13 mouse cellular contexts compared by ENCODE assay signal in genomic region chr11:90195756-90196520, GRCm38 (mm10). TPM values are rescaled to one million over a fixed set of nuclear protein-coding genes. Genes with fewer than 3 reads are reported as not detected.
DNase-seq lines count a peak whose midpoint lies in the region; ATAC-seq and TF ChIP-seq lines count a peak whose summit lies in the region.
"Had no signal": no experiment of that assay in that cellular context is flagged by ENCODE, and none has a peak within 500 bp of the region (broad histone marks: within the 10 kb centered on the region; RNA-seq: fewer than 3 reads in every experiment).

No protein-coding gene starts in this region.

- H3K27ac ChIP-seq in kidney, embryonic 14.5 days (ENCODE audit: low read depth, low read length): no peak overlapping the region
- no peak overlapping the region for H3K27ac ChIP-seq in midbrain, embryonic 14.5 days (replicated peaks; ENCODE audit: low read depth, low read length)
- no peak overlapping the region for H3K27ac ChIP-seq in midbrain, postnatal 0 days (ENCODE audit: low read depth, low read length)

- no peaks in the 10 kb centered on the region for H3K27me3 ChIP-seq in kidney, embryonic 14.5 days (ENCODE audit: control insufficient read depth, insufficient read depth, low read length)
- no peaks in the 10 kb centered on the region for H3K27me3 ChIP-seq in midbrain, embryonic 14.5 days (ENCODE audit: control insufficient read depth, insufficient read depth, low read length)
- no peaks in the 10 kb centered on the region for H3K27me3 ChIP-seq in midbrain, postnatal 0 days (ENCODE audit: insufficient read depth, low read length)
- H3K27me3 ChIP-seq in myocyte (ENCODE audit: control insufficient read depth, insufficient read depth, insufficient read length): no peaks in the 10 kb centered on the region

- no peak overlapping the region for H3K4me2 ChIP-seq in kidney, embryonic 14.5 days (replicated peaks; ENCODE audit: low read depth, low read length)
- H3K4me2 ChIP-seq in midbrain, embryonic 14.5 days (ENCODE audit: low read length): no peak overlapping the region
- no peak overlapping the region for H3K4me2 ChIP-seq in midbrain, postnatal 0 days (ENCODE audit: low read depth, low read length, poor library complexity, severe bottlenecking)
- H3K4me2 ChIP-seq in myocyte (ENCODE audit: low read depth): peak overlapping the region; percentile 69

- no peak overlapping the region for H3ac ChIP-seq in myocyte (ENCODE audit: control insufficient read depth, insufficient read length)

- H3K4me1 ChIP-seq in kidney, embryonic 14.5 days (ENCODE audit: control insufficient read depth, insufficient read depth, low read length): no peaks in the 10 kb centered on the region
- H3K4me1 ChIP-seq in midbrain, embryonic 14.5 days (ENCODE audit: control insufficient read depth, insufficient read depth, low read length): no peaks in the 10 kb centered on the region
- no peaks in the 10 kb centered on the region for H3K4me1 ChIP-seq in midbrain, postnatal 0 days (ENCODE audit: insufficient read depth, low read length)

- peak; percentile 67 for DNase-seq in adrenal gland, postnatal 10 days
- no peak for DNase-seq in adrenal gland, adult 8-10 months
- DNase-seq in kidney, postnatal 10 days: peak; percentile 30
- peak; percentile 34 for DNase-seq in midbrain, embryonic 14.5 days
- no peak for DNase-seq in midbrain, postnatal 0 days (ENCODE audit: low spot score)
- DNase-seq: cerebellum, adult 11 months; embryo, embryonic 11 days; gastrocnemius, postnatal 14 days; retina, postnatal 1 day; thymus, adult 2 months had no signal

- H3K9me3 ChIP-seq in kidney, embryonic 14.5 days (ENCODE audit: control insufficient read depth, low read length): no peaks in the 10 kb centered on the region
- no peaks in the 10 kb centered on the region for H3K9me3 ChIP-seq in midbrain, embryonic 14.5 days (ENCODE audit: control insufficient read depth, low read length)
- H3K9me3 ChIP-seq in midbrain, postnatal 0 days (ENCODE audit: low read length): no peaks in the 10 kb centered on the region

- no peak for TF ChIP-seq CTCF in midbrain, postnatal 0 days (IDR thresholded peaks at IDR 0.05)

- whole genome bisulfite sequencing in kidney, embryonic 14.5 days: 83% methylated on average over 11 of the region's 11 CpGs
- WGBS in midbrain, embryonic 14.5 days: 77% methylated on average over 11 of the region's 11 CpGs
- WGBS in midbrain, postnatal 0 days: 69% methylated on average over 11 of the region's 11 CpGs

- no peaks in the 10 kb centered on the region for H3K36me3 ChIP-seq in kidney, embryonic 14.5 days (ENCODE audit: control insufficient read depth, insufficient read depth, low read length)
- no peaks in the 10 kb centered on the region for H3K36me3 ChIP-seq in midbrain, embryonic 14.5 days (ENCODE audit: control insufficient read depth, insufficient read depth, low read length)
- no peaks in the 10 kb centered on the region for H3K36me3 ChIP-seq in midbrain, postnatal 0 days (ENCODE audit: insufficient read depth, low read length)
- H3K36me3 ChIP-seq in myocyte (ENCODE audit: control insufficient read depth, insufficient read depth): no peaks in the 10 kb centered on the region

- no peaks in the 10 kb centered on the region for H3K79me2 ChIP-seq in myocyte (ENCODE audit: control insufficient read depth, insufficient read depth)

- TF ChIP-seq POLR2A in myocyte (IDR thresholded peaks at IDR 0.05; ENCODE audit: insufficient read length, low read depth): no peak

- no peak overlapping the region for H3K4me3 ChIP-seq in kidney, embryonic 14.5 days (ENCODE audit: low read length)
- H3K4me3 ChIP-seq in midbrain, embryonic 14.5 days (replicated peaks; ENCODE audit: low read depth, low read length): no peak overlapping the region
- no peak overlapping the region for H3K4me3 ChIP-seq in midbrain, postnatal 0 days (ENCODE audit: low read depth, low read length)
- H3K4me3 ChIP-seq in myocyte: no peak overlapping the region

- H3K9ac ChIP-seq in kidney, embryonic 14.5 days (ENCODE audit: low read depth, low read length): no peak overlapping the region
- H3K9ac ChIP-seq in midbrain, embryonic 14.5 days (replicated peaks; ENCODE audit: low read length): no peak overlapping the region
- no peak overlapping the region for H3K9ac ChIP-seq in midbrain, postnatal 0 days (replicated peaks; ENCODE audit: low read length, poor library complexity, severe bottlenecking)

- no peak for ATAC-seq in kidney, embryonic 14.5 days (ENCODE audit: low FRiP score, low TSS enrichment)
- no peak for ATAC-seq in midbrain, embryonic 14.5 days (ENCODE audit: low FRiP score, low TSS enrichment)
- ATAC-seq in midbrain, postnatal 0 days (ENCODE audit: low FRiP score): no peak
- no peak for ATAC-seq in frontal cortex, adult (ENCODE audit: low TSS enrichment)

TF ChIP-seq in myocyte, 11 proteins besides CTCF, POLR2A, EP300 and RAD21:
- TF ChIP-seq MYOD1 (IDR thresholded peaks at IDR 0.05; ENCODE audit: control insufficient read depth in 1 of 3, insufficient read length in 2 of 3, low read depth in 2 of 3) (no peak), POLR2AphosphoS2 (IDR thresholded peaks at IDR 0.05; ENCODE audit: insufficient read length, low read depth) (no peak)

RNA-seq across cellular contexts. Expression of gene Gm45716, which starts 8.5 kb away (rescaled TPM):
- 1 to 10 TPM; 3.9 to 5.2 TPM for total RNA-seq in adrenal gland, postnatal 10 days (2021)
- total RNA-seq in adrenal gland, adult 8-10 months (2022): 1 to 10 TPM in 3 of 4 experiments, under 1 TPM in 1; 0.70 to 5.6 (median 2.0) TPM
- polyA plus RNA-seq in kidney, embryonic 14.5 days (2014; fragmentation: Nextera tagmentation; extraction: Ambion mirVana): 9.1 and 9.8 TPM in 2 replicates
- 29.6 and 30.3 TPM in 2 replicates for polyA plus RNA-seq in midbrain, embryonic 14.5 days (2014; fragmentation: Nextera tagmentation; extraction: Ambion mirVana)
- total RNA-seq in midbrain, postnatal 0 days (2014; rRNA removed): 10.0 and 13.7 TPM in 2 replicates
- 23.6 and 24.5 TPM in 2 replicates for polyA plus RNA-seq in midbrain, postnatal 0 days (2015; fragmentation: Nextera tagmentation; extraction: Ambion mirVana)
- polyA plus RNA-seq in myocyte (2012; fragmentation: generic; extraction: Trizol): 3.0 TPM

RNA-seq across cellular contexts. Expression of gene Mmd, which starts 53.3 kb away (rescaled TPM):
- 10 to 100 TPM; 69.2 to 89.2 TPM for total RNA-seq in adrenal gland, postnatal 10 days (2021)
- 100 to 1,000 TPM in 1 of 4 experiments, 10 to 100 TPM in 3; 47.3 to 193 (median 87.0) TPM for total RNA-seq in adrenal gland, adult 8-10 months (2022)
- polyA plus RNA-seq in kidney, embryonic 14.5 days (2014; fragmentation: Nextera tagmentation; extraction: Ambion mirVana): 25.5 and 25.6 TPM in 2 replicates
- polyA plus RNA-seq in midbrain, embryonic 14.5 days (2014; fragmentation: Nextera tagmentation; extraction: Ambion mirVana): 91.2 and 93.6 TPM in 2 replicates
- 220 and 223 TPM in 2 replicates for total RNA-seq in midbrain, postnatal 0 days (2014; rRNA removed)
- polyA plus RNA-seq in midbrain, postnatal 0 days (2015; fragmentation: Nextera tagmentation; extraction: Ambion mirVana): 125 and 130 TPM in 2 replicates
- polyA plus RNA-seq in myocyte (2012; fragmentation: generic; extraction: Trizol): 36.0 TPM

Comparison
In these comparisons a context has a peak if more than half of its experiments do, and no peak if none do; other contexts are left out.
1. DNase-seq: peak in adrenal gland, postnatal 10 days (single experiment), kidney, postnatal 10 days (single experiment) and midbrain, embryonic 14.5 days (single experiment); none in adrenal gland, adult 8-10 months (single experiment) and midbrain, postnatal 0 days (single experiment).